Mouse (Mus musculus) naive thymus-derived CD4-positive, alpha-beta T cell, adult 2 months (primary cell): ENCODE measurements at regions not wholly inside any gene's neighbourhood (a gene's known extent, or its start where the extent isn't known, plus 50 kb on each side); places are given as distances from the start of the nearest gene placed in this dataset.
A peak's percentile ranks its signal among the peaks of the same experiment; 100 is the strongest.

Source experiments
- DNase-seq: peaks from one replicate; pipeline ENCODE4 v3.0.0-alpha.2; 2011; ENCODE audit warnings: low read depth

- no peak for DNase-seq
These were observed 630.9 kb upstream of the Lcorl start for GRCm38 (mm10) chr5:46488140-46488942.

DNA sequence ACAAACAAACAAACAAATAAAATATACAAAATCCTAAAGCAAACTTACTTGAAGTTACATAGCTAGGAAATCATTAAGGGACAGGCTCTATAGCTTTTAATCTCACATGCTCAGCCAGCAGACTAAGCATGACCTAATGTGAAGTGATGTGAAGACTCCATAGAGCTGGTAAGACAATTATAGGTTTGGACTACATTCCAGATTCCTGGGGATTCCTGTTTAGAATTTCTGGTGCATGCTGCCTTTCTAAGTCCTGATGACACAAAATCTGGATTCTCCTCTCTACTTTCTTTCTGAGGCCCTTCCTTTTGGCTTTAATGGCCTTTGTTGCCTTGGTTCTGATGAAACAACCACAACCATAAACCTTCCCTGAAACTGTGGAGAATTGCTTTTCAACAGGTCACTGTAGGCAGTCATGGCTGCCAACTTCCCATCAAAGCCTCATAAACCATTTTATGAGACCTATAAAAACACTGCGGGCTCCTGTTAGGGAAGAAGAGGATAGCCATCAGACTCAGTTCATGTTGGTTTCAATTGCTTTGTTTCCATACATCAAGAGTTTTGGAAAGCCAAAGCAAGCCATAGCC lies 629.4 kb upstream of the Lcorl start:
- DNase-seq: no peak

GRCm38 (mm10) chr5:46456356-46456755 lies 598.9 kb upstream of the Lcorl start:
- no peak for DNase-seq

DNA sequence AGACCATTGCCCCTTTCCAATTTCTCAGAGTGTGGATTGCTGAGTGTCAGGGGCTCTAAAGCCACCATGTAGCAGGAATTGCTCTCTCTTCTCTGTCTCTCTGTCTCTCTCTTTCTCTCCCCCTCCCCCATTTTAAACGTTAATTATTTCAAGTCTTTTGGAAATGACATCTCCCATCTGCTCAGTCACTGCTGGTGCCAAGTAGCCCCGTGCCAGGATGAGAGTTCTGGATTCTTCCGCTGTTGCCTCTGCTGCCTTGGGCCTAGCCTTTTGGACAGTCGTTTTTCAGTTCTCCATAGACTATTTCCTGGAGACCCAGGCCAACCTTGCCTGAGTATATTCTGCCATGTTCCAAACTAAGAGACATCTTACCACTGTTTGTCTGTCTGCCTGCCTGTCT lies 590.9 kb upstream of the Lcorl start:
- DNase-seq: no peak

- no peak for DNase-seq
These were observed 588.4 kb upstream of the Lcorl start for GRCm38 (mm10) chr5:46445844-46446243.

DNA sequence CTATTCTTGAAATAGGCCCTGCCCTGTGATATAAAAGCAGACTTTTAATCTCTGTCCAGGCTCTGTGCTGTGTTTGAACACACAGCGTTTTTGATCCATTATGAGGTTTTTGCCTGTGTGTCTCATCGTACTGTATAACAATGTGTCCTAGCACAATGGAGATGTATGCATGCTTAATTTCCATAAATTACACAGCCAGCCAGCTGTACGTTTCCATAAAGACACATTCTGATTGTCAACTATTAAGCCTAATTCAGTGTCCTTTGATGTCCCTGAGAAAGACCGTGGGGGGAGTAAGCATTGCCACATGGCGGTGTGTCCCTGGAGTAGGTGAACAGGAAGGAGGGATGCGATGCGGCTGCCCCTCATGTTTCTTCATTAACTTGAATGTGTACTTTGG lies 587.7 kb upstream of the Lcorl start:
- DNase-seq: no peak

GRCm38 (mm10) chr5:46443805-46444340 lies 586.5 kb upstream of the Lcorl start:
- DNase-seq: no peak

- no peak for DNase-seq
These were observed 585.3 kb upstream of the Lcorl start for GRCm38 (mm10) chr5:46442600-46443248.

GRCm38 (mm10) chr5:46441716-46442115 lies 584.3 kb upstream of the Lcorl start:
- no peak for DNase-seq

DNA sequence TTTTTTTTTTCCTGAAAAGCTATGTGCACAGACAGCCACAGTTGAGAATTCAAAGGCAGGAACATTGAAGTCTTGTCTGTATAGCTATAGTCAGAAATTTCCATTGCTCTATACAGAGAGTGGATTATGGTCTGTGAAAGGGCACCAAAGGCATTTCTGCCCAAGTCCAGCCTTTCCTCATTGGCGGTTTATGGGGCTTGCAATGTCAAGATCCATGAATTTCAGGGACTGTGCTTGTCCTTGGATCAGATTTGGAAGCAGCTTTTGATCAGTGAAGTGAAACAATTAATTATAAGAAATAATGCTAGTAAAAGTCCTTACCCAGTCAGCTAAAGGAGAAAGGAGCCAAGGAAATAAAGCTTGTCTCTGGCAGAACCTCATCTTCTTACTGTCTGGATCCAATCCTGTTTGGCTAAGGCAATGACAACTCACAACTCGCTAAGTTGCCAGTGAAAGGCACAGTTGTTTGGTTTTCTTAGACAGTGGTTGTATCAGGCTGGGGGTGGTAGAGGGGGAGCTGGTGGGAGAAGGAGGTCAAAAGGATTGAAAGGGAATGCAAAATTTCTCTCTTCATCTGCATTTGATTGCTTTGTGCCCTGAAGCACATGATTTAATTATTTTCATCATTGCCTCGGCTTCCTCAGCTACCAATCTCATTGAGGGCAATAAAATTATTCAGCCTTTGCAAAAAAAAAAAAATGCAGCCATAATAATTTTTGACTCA lies 574.4 kb upstream of the Lcorl start:
- no peak for DNase-seq

GRCm38 (mm10) chr5:46422738-46423137 lies 565.3 kb upstream of the Lcorl start:
- DNase-seq: no peak

GRCm38 (mm10) chr5:46406969-46407368 lies 549.6 kb upstream of the Lcorl start:
- DNase-seq: no peak

GRCm38 (mm10) chr5:46406404-46406803 lies 549.0 kb upstream of the Lcorl start:
- DNase-seq: no peak

- DNase-seq: no peak
These were observed 529.2 kb upstream of the Lcorl start for GRCm38 (mm10) chr5:46386591-46386990.

- DNase-seq: no peak
These were observed 509.9 kb upstream of the Lcorl start for GRCm38 (mm10) chr5:46367328-46367727.

DNA sequence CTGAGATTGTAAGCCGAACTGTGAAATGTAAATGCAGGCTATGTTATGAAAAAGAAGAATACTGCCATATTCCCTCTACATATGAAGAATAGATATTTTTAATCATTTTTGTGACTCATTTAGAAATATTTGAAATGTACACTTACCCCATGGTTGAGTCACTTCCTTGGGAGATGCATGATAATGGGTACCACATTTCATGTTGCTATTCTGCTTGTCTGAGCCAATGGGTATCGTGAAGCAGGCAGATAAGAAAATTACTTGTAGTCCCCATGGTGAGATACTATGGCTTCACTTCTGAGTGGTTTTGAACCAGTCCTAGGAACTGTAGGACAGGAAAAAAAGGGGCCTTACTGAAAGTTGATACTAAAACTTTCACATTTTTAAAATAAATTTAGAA lies 506.2 kb upstream of the Lcorl start:
- no peak for DNase-seq

- no peak for DNase-seq
These were observed 504.2 kb upstream of the Lcorl start for GRCm38 (mm10) chr5:46361637-46362036.

DNA sequence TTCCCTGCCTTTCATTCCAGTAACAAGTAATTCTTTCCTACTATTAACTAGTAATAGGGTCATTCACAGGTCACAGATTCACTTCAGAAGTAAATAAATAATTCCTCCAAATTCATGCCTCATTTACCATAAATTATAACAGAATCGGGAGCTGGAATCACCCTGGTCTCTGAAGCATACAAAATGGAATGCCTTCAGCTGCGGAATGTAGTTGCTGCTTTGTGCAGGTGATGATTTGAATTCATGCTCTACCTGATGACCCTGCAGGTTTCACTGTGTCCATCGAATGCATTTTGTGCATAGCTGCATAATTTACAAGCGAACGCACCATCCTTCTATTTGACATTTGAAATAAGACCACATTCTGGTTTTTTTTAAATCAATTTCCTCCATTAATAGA lies 491.0 kb upstream of the Lcorl start:
- no peak for DNase-seq

DNA sequence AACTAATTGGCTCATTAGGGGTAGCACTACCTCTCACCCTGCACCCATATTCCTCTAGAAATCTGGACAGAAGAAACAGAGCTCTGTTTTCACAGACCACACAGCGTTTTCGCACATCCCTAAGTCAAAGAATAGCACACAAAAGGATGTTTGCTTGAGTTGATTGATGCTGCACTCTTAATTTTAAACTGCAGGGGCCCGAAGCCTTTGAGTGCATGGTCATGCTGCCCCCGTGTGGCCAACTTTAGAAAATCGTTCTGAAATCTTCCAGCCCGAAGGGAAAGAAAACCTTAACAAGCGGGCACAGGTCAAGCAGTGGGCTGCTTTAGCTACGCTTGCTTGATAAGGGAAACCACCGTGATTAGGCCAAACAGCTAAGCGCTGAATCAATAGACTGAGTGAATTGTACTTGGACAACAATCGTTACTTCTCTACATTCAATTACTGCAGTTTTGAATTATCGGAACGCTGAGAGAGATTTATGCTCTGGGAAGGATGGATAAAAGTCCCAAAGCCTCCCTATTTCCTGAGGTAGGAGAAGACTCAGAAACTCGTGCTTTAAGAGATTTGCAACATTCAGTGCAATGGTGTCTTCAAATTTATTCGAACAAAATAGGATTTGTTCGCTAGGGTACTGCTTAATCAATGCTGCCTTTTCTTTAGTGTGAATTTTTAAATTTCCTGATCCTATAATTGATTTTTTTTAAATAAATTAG lies 490.1 kb upstream of the Lcorl start:
- DNase-seq: peak; percentile 58

GRCm38 (mm10) chr5:46338461-46338860 lies 481.0 kb upstream of the Lcorl start:
- no peak for DNase-seq

GRCm38 (mm10) chr5:46330880-46331279 lies 473.5 kb upstream of the Lcorl start:
- no peak for DNase-seq
